Comparison of ENCODE assay signal across 8 mouse cellular contexts in genomic region chr16:44063025-44063894, GRCm38 (mm10). TPM values are rescaled to one million over a fixed set of nuclear protein-coding genes. Genes with fewer than 3 reads are reported as not detected.
DNase-seq lines count a peak whose midpoint lies in the region; ATAC-seq lines count a peak whose summit lies in the region.

Gene Gramd1c (minus strand): TSS chr16:44063345.

- ATAC-seq in lung, embryonic 16.5 days (ENCODE audit: low read depth) = peak; percentile 95

- no peaks in the 10 kb centered on the region for H3K27me3 ChIP-seq in hindbrain, embryonic 10.5 days (ENCODE audit: insufficient read depth, poor library complexity, severe bottlenecking)
- H3K27me3 ChIP-seq in lung, embryonic 16.5 days (ENCODE audit: control insufficient read depth, insufficient read depth, low read depth, low read length) = no peaks in the 10 kb centered on the region

- 7% methylated on average over 45 of the region's 45 CpGs for WGBS in hindbrain, embryonic 10.5 days
- WGBS in lung, embryonic 16.5 days = 5% methylated on average over 45 of the region's 45 CpGs

- H3K4me3 ChIP-seq in hindbrain, embryonic 10.5 days = peak within 1 kb of the TSS; percentile 65
- H3K4me3 ChIP-seq in lung, embryonic 16.5 days (ENCODE audit: low read length) = peak within 1 kb of the TSS; percentile 57

- H3K36me3 ChIP-seq in hindbrain, embryonic 10.5 days = no peaks in the 10 kb centered on the region
- H3K36me3 ChIP-seq in lung, embryonic 16.5 days (ENCODE audit: control insufficient read depth, insufficient read depth, low read length) = no peaks in the 10 kb centered on the region

- peak within 1 kb of the TSS; percentile 68 for H3K9ac ChIP-seq in lung, embryonic 16.5 days (ENCODE audit: low read length)

- peak within 1 kb of the TSS; percentile 64 for H3K4me2 ChIP-seq in lung, embryonic 16.5 days (ENCODE audit: low read depth, low read length)

- no peaks in the 10 kb centered on the region for H3K9me3 ChIP-seq in hindbrain, embryonic 10.5 days
- H3K9me3 ChIP-seq in lung, embryonic 16.5 days (ENCODE audit: control insufficient read depth, low read length) = no peaks in the 10 kb centered on the region

- peak; percentile 19 for DNase-seq in T-cell, adult 2 months (ENCODE audit: low spot score)
- peak; percentile 57 for DNase-seq in cerebellum, adult 9-11 months
- DNase-seq in frontal cortex, adult 2 months (ENCODE audit: extremely low spot score in 1 of 2, low spot score in 1 of 2) = peak; percentile 17 to 65
- peak; percentile 82 for DNase-seq in hindbrain, embryonic 10.5 days (ENCODE audit: low spot score)
- peak; percentile 71 to 78 for DNase-seq in layer of hippocampus, postnatal 10 days (ENCODE audit: low spot score in 2 of 2)
- peak; percentile 42 for DNase-seq in ovary, adult 18-20 months (ENCODE audit: low spot score)
- peak; percentile 49 for DNase-seq in thymus, postnatal 14 days

- H3K27ac ChIP-seq in hindbrain, embryonic 10.5 days = peak within 1 kb of the TSS; percentile 87
- peak within 1 kb of the TSS; percentile 10; the same call in 1 of the 2 replicates for H3K27ac ChIP-seq in lung, embryonic 16.5 days (ENCODE audit: low read length)

- H3K4me1 ChIP-seq in hindbrain, embryonic 10.5 days (replicated peaks) = 0 out of 2 replicates have a peak, but pooled peaks cover 3% of the 10 kb centered on the region
- no peaks in the 10 kb centered on the region; the same call in 1 of the 2 replicates for H3K4me1 ChIP-seq in lung, embryonic 16.5 days (replicated peaks; ENCODE audit: control insufficient read depth, insufficient read depth, low read length)

RNA-seq across cellular contexts. Expression of gene Gramd1c, which starts in this region (rescaled TPM):
- polyA plus RNA-seq in frontal cortex, adult 2 months (2012; rRNA removed) = 2.8 and 2.9 TPM in 2 replicates
- 2.5 and 3.0 TPM in 2 replicates for polyA plus RNA-seq in hindbrain, embryonic 10.5 days (2016; fragmentation: Nextera tagmentation; extraction: Ambion mirVana)
- total RNA-seq in layer of hippocampus, postnatal 10 days (2021) = 1 to 10 TPM; 5.8 to 6.2 TPM
- polyA plus RNA-seq in lung, embryonic 16.5 days (2015; fragmentation: Nextera tagmentation; extraction: Ambion mirVana) = 10.0 and 10.6 TPM in 2 replicates

Comparison
In these comparisons a context has a peak if more than half of its experiments do, and no peak if none do; other contexts are left out.
1. Peak in every context shown above with its lines: DNase-seq, ATAC-seq, H3K4me3 ChIP-seq and H3K27ac ChIP-seq.
2. DNase-seq: peak in every context shown above with its lines; median percentile 82 in hindbrain, embryonic 10.5 days; 74 in layer of hippocampus, postnatal 10 days; 57 in cerebellum, adult 9-11 months; 49 in thymus, postnatal 14 days; 42 in ovary, adult 18-20 months; 41 in frontal cortex, adult 2 months; 19 in T-cell, adult 2 months.